Mouse (Mus musculus) T-helper 17 cell (primary cell): ENCODE measurements at regions not wholly inside any gene's neighbourhood (a gene's known extent, or its start where the extent isn't known, plus 50 kb on each side); places are given as distances from the start of the nearest gene placed in this dataset.

ENCODE experiments used
- in situ Hi-C, 2 experiments: fragments of 300-600 bp; cut with MboI, MseI; formaldehyde crosslinking; loops; 1 replicate in 1 of 2; 2 replicates in 1 of 2; pipeline ENCODE4 v1.15.1; 2025; ENCODE audit warnings: high pct_unique_total_duplicates in 2 of 2

- in situ Hi-C loops, result no loop called here
Measured at GRCm38 (mm10) chr11:112886139-112886538, 104.1 kb downstream of the Sox9 start.

- in situ Hi-C loops, result no loop called here
Measured at GRCm38 (mm10) chr11:112889760-112890159, 107.7 kb downstream of the Sox9 start.

- in situ Hi-C loops, result no loop called here
Measured at GRCm38 (mm10) chr11:112897597-112897996, 115.6 kb downstream of the Sox9 start.

- in situ Hi-C loops, result no loop called here
Measured at GRCm38 (mm10) chr11:112902618-112903017, 120.6 kb downstream of the Sox9 start.

GRCm38 (mm10) chr11:112910309-112910708, 128.3 kb downstream of the Sox9 start:
- in situ Hi-C loops, result no loop called here

GRCm38 (mm10) chr11:112912875-112913274, 130.9 kb downstream of the Sox9 start:
- in situ Hi-C loops, result no loop called here

GRCm38 (mm10) chr11:112916923-112917322, 134.9 kb downstream of the Sox9 start:
- in situ Hi-C loops, result no loop called here

- in situ Hi-C loops, result no loop called here
Measured at GRCm38 (mm10) chr11:112920131-112920530, 138.1 kb downstream of the Sox9 start.

- in situ Hi-C loops, result no loop called here
Measured at GRCm38 (mm10) chr11:112924577-112924976, 142.6 kb downstream of the Sox9 start.

GRCm38 (mm10) chr11:112925140-112925539, 143.1 kb downstream of the Sox9 start:
- in situ Hi-C loops, result no loop called here

GRCm38 (mm10) chr11:112926330-112927025, 144.5 kb downstream of the Sox9 start:
- in situ Hi-C loops, result no loop called here

GRCm38 (mm10) chr11:112930186-112930808, 148.3 kb downstream of the Sox9 start:
- in situ Hi-C loops, result no loop called here

GRCm38 (mm10) chr11:112938035-112938434, 156.0 kb downstream of the Sox9 start:
- in situ Hi-C loops, result no loop called here

GRCm38 (mm10) chr11:112951421-112951820, 169.4 kb downstream of the Sox9 start:
- in situ Hi-C loops, result no loop called here

GRCm38 (mm10) chr11:112952356-112952755, 170.3 kb downstream of the Sox9 start:
- in situ Hi-C loops, result no loop called here

- in situ Hi-C loops, result no loop called here
Measured at GRCm38 (mm10) chr11:112953491-112953890, 171.5 kb downstream of the Sox9 start.

- in situ Hi-C loops, result no loop called here
Measured at GRCm38 (mm10) chr11:112956748-112957440, 174.9 kb downstream of the Sox9 start.

GRCm38 (mm10) chr11:112959609-112960008, 177.6 kb downstream of the Sox9 start:
- in situ Hi-C loops, result no loop called here

- in situ Hi-C loops, result no loop called here
Measured at GRCm38 (mm10) chr11:112973286-112973685, 191.3 kb downstream of the Sox9 start.

- in situ Hi-C loops, result no loop called here
Measured at GRCm38 (mm10) chr11:112974893-112975292, 192.9 kb downstream of the Sox9 start.

- in situ Hi-C loops, result no loop called here
Measured at GRCm38 (mm10) chr11:112976914-112977785, 195.1 kb downstream of the Sox9 start.

GRCm38 (mm10) chr11:112978884-112979283, 196.9 kb downstream of the Sox9 start:
- in situ Hi-C loops, result no loop called here
